Mouse (Mus musculus): ENCODE measurements around the gene Tmbim4.

GRCm38 (mm10) chr10:120239476-120239875, 38.1 kb downstream of the Tmbim4 start:
- TF ChIP-seq CTCF (IDR thresholded peaks at IDR 0.05; ENCODE audit: low read depth, low read length) (no peak), GATA2 (IDR thresholded peaks at IDR 0.05; ENCODE audit: borderline replicate concordance, low read depth, low read length) (no peak), POLR2AphosphoS5 (IDR thresholded peaks at IDR 0.05; ENCODE audit: insufficient replicate concordance, low read depth, low read length) (no peak), TAL1 (conservative IDR thresholded peaks at IDR 0.05; ENCODE audit: low read depth, low read length) (no peak), GATA1 (IDR thresholded peaks at IDR 0.05; ENCODE audit: borderline replicate concordance, low read length) (no peak)

Data from G1E (cell line).